Mouse (Mus musculus) brain, embryonic 14.5 days (tissue): ENCODE measurements at regions not wholly inside any gene's neighbourhood (a gene's known extent, or its start where the extent isn't known, plus 50 kb on each side); places are given as distances from the start of the nearest gene placed in this dataset.

ENCODE experiments used
- CTCF ChIP-seq: fragments of 200-500 bp; IDR thresholded peaks from 2 replicates; pipeline ENCODE4 v1.5.1; 2012; ENCODE audit warnings: inconsistent platforms, mild to moderate bottlenecking, moderate library complexity, borderline replicate concordance; ENCODE audit not compliant: insufficient read depth, insufficient read length; ENCODE audit errors: extremely low read depth
- POLR2A ChIP-seq: fragments of 200-500 bp; IDR thresholded peaks from 2 replicates; pipeline ENCODE4 v1.6.1; 2012; ENCODE audit warnings: mild to moderate bottlenecking, inconsistent platforms, borderline replicate concordance; ENCODE audit not compliant: poor library complexity, insufficient read depth, insufficient read length, severe bottlenecking; ENCODE audit errors: extremely low read depth

- no peak for TF ChIP-seq POLR2A
- TF ChIP-seq CTCF, result no peak
Observed at GRCm38 (mm10) chr2:92514961-92515360, 54.6 kb upstream of the Slc35c1 start.
